Mouse (Mus musculus): ENCODE measurements around the gene Zbtb8b.

DNA sequence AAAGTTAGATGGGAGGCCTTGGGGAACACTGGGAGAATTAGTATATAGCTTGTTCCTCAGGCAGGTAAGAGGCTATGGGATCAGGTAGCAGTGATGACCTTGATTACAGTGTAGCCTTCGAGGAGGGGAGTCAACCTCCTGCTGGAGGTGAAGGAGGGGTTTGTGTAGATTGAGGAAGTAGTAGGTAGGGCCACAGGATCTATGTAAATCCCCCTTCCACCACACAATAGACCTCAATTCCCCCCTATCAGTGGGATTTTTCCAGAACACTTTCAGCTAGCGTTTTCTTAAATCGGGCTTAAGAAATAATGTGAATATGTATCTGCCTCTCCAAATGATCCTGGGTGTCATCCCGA is 20.2 kb upstream of the Zbtb8b start:
- TF ChIP-seq GATA1 (IDR thresholded peaks at IDR 0.05; ENCODE audit: low read length) (no peak), TAL1 (IDR thresholded peaks at IDR 0.05; ENCODE audit: low read length) (no peak)
